Mouse (Mus musculus) intestine, embryonic 15.5 days (tissue): ENCODE measurements at regions not wholly inside any gene's neighbourhood (a gene's known extent, or its start where the extent isn't known, plus 50 kb on each side); places are given as distances from the start of the nearest gene placed in this dataset.
A peak's percentile ranks its signal among the peaks of the same experiment; 100 is the strongest.

Experiments used
- ATAC-seq: fragments of 200-750 bp; cut with Nextera tagmentation; 2 replicates; pipeline ENCODE4 v1.8.0; 2017; ENCODE audit warnings: moderate TSS enrichment, moderate library complexity
- H3K27ac ChIP-seq: fragments of 300-500 bp; sonication (generic); 2 replicates; pipeline ENCODE4 v1.5.1; 2015; ENCODE audit warnings: mild to moderate bottlenecking, inconsistent platforms
- H3K27me3 ChIP-seq: fragments of 300-500 bp; sonication (generic); replicated peaks from 2 replicates; pipeline ENCODE4 v1.6.1; 2015; ENCODE audit warnings: inconsistent platforms
- H3K36me3 ChIP-seq: fragments of 300-500 bp; sonication (generic); 2 replicates; pipeline ENCODE4 v1.6.1; 2015; ENCODE audit warnings: inconsistent platforms
- H3K4me1 ChIP-seq: fragments of 300-500 bp; sonication (generic); replicated peaks from 2 replicates; pipeline ENCODE4 v1.6.1; 2015; ENCODE audit warnings: inconsistent platforms
- H3K4me2 ChIP-seq: fragments of 300-500 bp; sonication (generic); replicated peaks from 2 replicates; pipeline ENCODE4 v1.6.1; 2015; ENCODE audit warnings: mild to moderate bottlenecking, inconsistent platforms
- H3K4me3 ChIP-seq: fragments of 300-500 bp; sonication (generic); replicated peaks from 2 replicates; pipeline ENCODE4 v1.5.1; 2015; ENCODE audit warnings: inconsistent platforms
- H3K9ac ChIP-seq: fragments of 300-500 bp; sonication (generic); 2 replicates; pipeline ENCODE4 v1.6.1; 2015; ENCODE audit warnings: inconsistent platforms
- H3K9me3 ChIP-seq: fragments of 300-500 bp; sonication (generic); 2 replicates; pipeline ENCODE4 v1.6.1; 2016; ENCODE audit warnings: inconsistent platforms
- WGBS: fragments of 180-500 bp; shearing (Covaris S2); methylation state at CpG from one replicate; pipeline ENCODE4 v1.1.7; 2015; 5-methylcytosine and 5-hydroxymethylcytosine counted together

GRCm38 (mm10) chr11:63294476-63294875 lies 165.7 kb downstream of the Pmp22 start:
- H3K9ac ChIP-seq, result no peak overlapping the region
- H3K27me3 ChIP-seq, result no peaks in the 10 kb centered on the region
- no peaks in the 10 kb centered on the region for H3K36me3 ChIP-seq
- H3K4me2 ChIP-seq, result no peak overlapping the region
- H3K9me3 ChIP-seq, result no peaks in the 10 kb centered on the region
- no peaks in the 10 kb centered on the region for H3K4me1 ChIP-seq
- no peak overlapping the region for H3K27ac ChIP-seq
- ATAC-seq, result no peak
- 87% methylated on average over 3 of the region's 3 CpGs for WGBS
- H3K4me3 ChIP-seq, result no peak overlapping the region

GRCm38 (mm10) chr11:63296476-63296875 lies 167.7 kb downstream of the Pmp22 start:
- Histone ChIP-seq H3K9me3 (no peaks in the 10 kb centered on the region), H3K9ac (no peak overlapping the region), H3K4me3 (no peak overlapping the region), H3K36me3 (no peaks in the 10 kb centered on the region), H3K4me1 (no peaks in the 10 kb centered on the region), H3K4me2 (no peak overlapping the region), H3K27me3 (no peaks in the 10 kb centered on the region), H3K27ac (no peak overlapping the region)
- ATAC-seq, result no peak
- WGBS, result 81% methylated on average over 3 of the region's 3 CpGs

DNA sequence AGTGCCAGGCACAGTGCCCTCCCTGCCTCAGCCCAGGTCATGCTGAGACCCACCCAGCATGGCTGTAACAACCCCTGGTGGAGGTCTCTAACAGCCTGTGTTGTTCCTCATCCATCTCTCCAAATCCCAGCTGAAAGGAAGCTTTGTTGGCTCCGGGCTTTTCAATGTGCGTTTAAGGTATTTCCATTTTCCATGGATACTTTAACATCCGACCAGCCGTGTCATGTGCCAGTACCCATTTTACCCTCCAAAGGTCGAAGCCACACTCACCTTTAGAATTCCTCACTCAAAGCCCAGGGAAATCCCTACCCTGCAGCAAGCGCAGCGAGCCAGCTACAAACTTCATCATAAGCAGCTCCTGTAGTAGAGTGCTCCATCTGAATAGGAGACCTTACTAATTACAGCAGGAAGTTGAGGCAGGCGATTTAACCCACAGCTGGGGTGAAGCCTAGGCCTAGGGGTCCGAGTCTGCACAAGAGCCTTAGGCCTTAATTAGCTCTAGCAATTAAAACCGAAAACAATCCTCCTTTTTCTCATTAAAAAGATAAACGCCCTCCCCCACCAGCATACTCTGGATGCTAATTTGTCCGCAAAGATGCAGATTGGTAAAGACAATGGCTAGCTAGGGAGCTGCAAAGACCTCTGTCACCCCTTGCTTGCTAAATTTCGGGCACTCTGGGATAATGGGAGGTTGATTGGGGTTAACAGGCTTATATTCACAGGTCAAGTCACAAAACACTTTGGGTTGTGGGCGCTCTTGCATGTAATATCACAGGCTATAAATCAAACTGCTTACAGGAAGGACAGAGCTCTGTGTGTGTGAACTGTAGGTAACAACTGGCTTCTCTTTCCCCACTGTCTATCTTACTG lies 171.2 kb downstream of the Pmp22 start:
- Histone ChIP-seq H3K27ac (no peak overlapping the region), H3K9me3 (no peaks in the 10 kb centered on the region), H3K4me1 (no peaks in the 10 kb centered on the region), H3K36me3 (no peaks in the 10 kb centered on the region), H3K27me3 (no peaks in the 10 kb centered on the region), H3K4me2 (no peak overlapping the region), H3K4me3 (no peak overlapping the region), H3K9ac (no peak overlapping the region)
- 63% methylated on average over 14 of the region's 14 CpGs for WGBS
- no peak for ATAC-seq

DNA sequence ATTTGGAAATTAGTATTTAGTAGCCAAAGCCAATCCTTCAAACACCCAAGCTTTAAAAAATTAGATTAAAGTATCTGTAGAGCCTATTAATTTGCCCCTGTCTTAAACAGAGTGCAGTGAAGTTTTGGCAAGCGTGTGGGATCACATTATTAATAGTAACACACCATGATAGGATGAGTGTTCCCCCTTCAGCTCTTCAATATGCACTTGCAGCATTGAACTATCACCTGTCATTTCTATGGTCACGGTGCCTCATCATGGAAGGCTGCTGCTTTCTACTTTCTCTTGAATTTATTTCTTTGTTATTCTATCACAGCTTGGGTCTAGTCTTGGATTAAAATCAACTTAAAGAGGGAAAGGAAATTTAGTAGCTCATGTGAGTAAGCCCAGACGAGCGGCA lies 196.4 kb downstream of the Pmp22 start:
- H3K9ac ChIP-seq, result no peak overlapping the region
- H3K27ac ChIP-seq, result no peak overlapping the region
- no peaks in the 10 kb centered on the region for H3K36me3 ChIP-seq
- H3K4me2 ChIP-seq, result no peak overlapping the region
- WGBS, result 73% methylated on average over 4 of the region's 4 CpGs
- no peak for ATAC-seq
- no peaks in the 10 kb centered on the region for H3K27me3 ChIP-seq
- no peaks in the 10 kb centered on the region for H3K4me1 ChIP-seq
- H3K9me3 ChIP-seq, result no peaks in the 10 kb centered on the region
- H3K4me3 ChIP-seq, result no peak overlapping the region

DNA sequence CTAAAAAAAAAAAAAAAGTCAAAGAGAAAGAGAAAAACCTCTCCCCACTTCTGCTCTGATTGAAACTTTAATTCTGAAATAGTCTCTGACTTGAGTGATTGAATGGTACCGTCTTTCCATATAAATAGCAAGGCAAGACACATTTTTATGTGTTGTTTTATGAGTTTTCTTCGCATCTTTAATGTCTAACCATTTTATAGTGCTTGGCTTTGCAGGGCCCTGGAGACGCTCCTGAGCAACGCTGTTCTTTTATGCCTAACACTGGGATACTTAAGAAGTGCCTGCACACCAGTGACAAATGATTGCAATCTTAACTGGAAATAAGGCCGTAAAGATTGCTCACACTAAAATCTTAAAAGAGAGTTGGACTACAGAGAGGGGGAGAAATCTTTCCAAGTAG lies 198.1 kb downstream of the Pmp22 start:
- no peak for ATAC-seq
- 55% methylated on average over 5 of the region's 5 CpGs for WGBS
- Histone ChIP-seq H3K27ac (no peak overlapping the region), H3K9ac (no peak overlapping the region), H3K4me2 (no peak overlapping the region), H3K27me3 (no peaks in the 10 kb centered on the region; the same call in 1 of the 2 replicates), H3K9me3 (no peaks in the 10 kb centered on the region), H3K4me3 (no peak overlapping the region), H3K4me1 (no peaks in the 10 kb centered on the region), H3K36me3 (no peaks in the 10 kb centered on the region)

DNA sequence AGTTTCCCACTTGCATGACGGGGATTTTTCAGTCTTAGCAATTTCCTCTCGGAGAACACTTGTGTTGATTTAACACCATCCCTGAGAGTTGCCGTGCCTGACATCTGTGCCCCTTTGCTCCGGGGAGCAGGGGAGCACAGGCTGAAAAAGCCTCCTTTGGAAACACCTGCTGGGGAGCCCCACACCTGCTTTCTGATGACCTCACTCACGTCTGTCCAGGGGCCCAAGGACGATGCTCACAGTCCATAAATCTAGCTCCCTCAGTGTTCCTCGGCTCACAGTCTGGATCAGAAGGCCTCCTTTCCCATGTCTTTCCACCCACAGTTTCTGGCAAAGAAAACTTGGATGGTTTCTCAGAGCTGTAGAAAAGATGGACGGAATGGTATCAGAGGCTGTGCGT lies 208.7 kb downstream of the Pmp22 start:
- 54% methylated on average over 9 of the region's 9 CpGs for WGBS
- Histone ChIP-seq H3K4me3 (no peak overlapping the region), H3K36me3 (no peaks in the 10 kb centered on the region), H3K4me2 (no peak overlapping the region), H3K4me1 (no peaks in the 10 kb centered on the region), H3K9ac (no peak overlapping the region), H3K27ac (no peak overlapping the region), H3K9me3 (no peaks in the 10 kb centered on the region), H3K27me3 (no peaks in the 10 kb centered on the region)
- no peak for ATAC-seq

DNA sequence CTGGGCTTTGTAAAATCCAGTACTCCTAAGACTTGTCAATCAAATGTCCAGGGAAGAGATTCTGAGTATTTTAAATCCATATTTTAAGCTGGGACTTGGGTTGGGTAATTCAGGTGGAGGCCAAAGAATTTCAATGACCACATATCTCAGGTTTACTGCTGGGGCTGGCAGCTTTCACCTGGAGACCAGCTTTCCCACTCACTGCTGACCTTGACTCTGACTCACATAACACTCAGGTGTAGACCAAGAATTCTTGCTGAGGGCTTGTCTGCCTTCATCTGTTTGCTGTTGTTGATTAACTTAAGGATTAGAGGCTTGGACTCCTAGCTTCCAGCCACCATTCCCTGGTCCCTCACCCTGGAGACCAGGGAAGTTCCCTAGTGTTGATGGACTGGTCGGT lies 209.5 kb downstream of the Pmp22 start:
- Histone ChIP-seq H3K9ac (no peak overlapping the region), H3K27ac (no peak overlapping the region), H3K27me3 (no peaks in the 10 kb centered on the region), H3K36me3 (no peaks in the 10 kb centered on the region), H3K9me3 (no peaks in the 10 kb centered on the region), H3K4me1 (no peaks in the 10 kb centered on the region), H3K4me3 (no peak overlapping the region), H3K4me2 (no peak overlapping the region)
- no peak for ATAC-seq
- WGBS, result 88% methylated on average over 1 of the region's 1 CpGs

DNA sequence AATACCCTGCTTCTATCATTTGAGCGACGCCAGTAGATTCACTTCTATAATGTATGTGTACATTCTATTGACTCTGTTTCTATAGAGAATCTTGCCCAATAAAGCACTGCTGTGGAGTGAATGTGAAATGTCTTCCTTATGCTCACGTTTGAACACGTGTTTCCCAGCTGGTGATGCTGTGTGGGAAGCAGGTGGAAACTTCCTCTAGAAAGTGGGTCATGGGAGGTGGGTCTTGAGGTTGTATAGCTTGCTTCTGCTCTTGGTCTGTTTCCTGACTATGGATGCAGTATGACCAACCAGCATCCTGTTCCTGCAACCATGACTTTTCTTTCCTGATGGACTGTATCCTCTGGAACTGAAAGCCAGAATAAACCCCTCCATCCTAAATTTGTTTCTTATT lies 216.9 kb downstream of the Pmp22 start:
- no peaks in the 10 kb centered on the region for H3K9me3 ChIP-seq
- H3K36me3 ChIP-seq, result no peaks in the 10 kb centered on the region
- H3K27ac ChIP-seq, result no peak overlapping the region
- no peak overlapping the region for H3K4me2 ChIP-seq
- ATAC-seq, result no peak
- H3K4me1 ChIP-seq, result 0 out of 2 replicates have a peak, but pooled peaks cover 4% of the 10 kb centered on the region
- no peaks in the 10 kb centered on the region for H3K27me3 ChIP-seq
- 85% methylated on average over 4 of the region's 4 CpGs for WGBS
- no peak overlapping the region for H3K4me3 ChIP-seq
- H3K9ac ChIP-seq, result no peak overlapping the region

DNA sequence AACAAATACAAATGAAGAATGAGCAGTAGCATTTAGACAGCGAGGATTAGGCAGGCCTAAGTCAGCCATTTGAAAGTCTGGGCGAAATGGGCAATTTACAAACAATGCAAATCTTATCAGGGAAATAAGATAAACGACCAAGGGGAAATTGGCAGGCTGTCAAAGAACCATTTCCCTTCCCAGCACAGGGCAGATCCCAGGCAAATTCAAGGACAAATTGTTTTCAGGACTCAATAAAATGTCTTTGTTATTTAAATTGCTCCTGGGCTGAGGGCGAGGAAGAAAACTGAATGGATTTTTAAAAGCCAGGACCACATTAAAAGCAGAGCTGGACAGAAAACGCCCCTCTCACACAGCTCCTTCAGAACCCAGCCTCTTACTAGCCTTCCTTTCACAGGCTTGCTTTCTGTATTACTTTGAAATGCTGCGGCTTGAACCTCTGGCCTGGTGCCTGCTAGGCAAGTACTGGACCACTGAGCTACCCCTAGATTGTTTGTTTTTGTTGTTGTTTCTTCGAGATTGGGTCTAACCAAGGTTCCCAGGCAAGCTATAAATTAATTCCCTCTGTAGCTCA lies 221.4 kb downstream of the Pmp22 start:
- no peak overlapping the region for H3K9ac ChIP-seq
- no peaks in the 10 kb centered on the region for H3K9me3 ChIP-seq
- 26% methylated on average over 7 of the region's 7 CpGs for WGBS
- no peak overlapping the region for H3K4me2 ChIP-seq
- H3K27ac ChIP-seq, result peak overlapping the region; percentile 44; the same call in 1 of the 2 replicates
- no peak for ATAC-seq
- no peaks in the 10 kb centered on the region for H3K36me3 ChIP-seq
- no peak overlapping the region for H3K4me3 ChIP-seq
- 0 out of 2 replicates have a peak, but pooled peaks cover 4% of the 10 kb centered on the region for H3K4me1 ChIP-seq
- H3K27me3 ChIP-seq, result no peaks in the 10 kb centered on the region

- no peak for ATAC-seq
- H3K4me3 ChIP-seq, result no peak overlapping the region
- H3K27me3 ChIP-seq, result no peaks in the 10 kb centered on the region
- H3K9ac ChIP-seq, result no peak overlapping the region
- no peaks in the 10 kb centered on the region for H3K36me3 ChIP-seq
- 88% methylated on average over 8 of the region's 8 CpGs for WGBS
- H3K9me3 ChIP-seq, result no peaks in the 10 kb centered on the region
- 0 out of 2 replicates have a peak, but pooled peaks cover 4% of the 10 kb centered on the region for H3K4me1 ChIP-seq
- no peak overlapping the region for H3K27ac ChIP-seq
- H3K4me2 ChIP-seq, result no peak overlapping the region
These were observed 223.2 kb downstream of the Pmp22 start for GRCm38 (mm10) chr11:63351999-63352398.

GRCm38 (mm10) chr11:63352990-63353389 lies 224.2 kb downstream of the Pmp22 start:
- no peak for ATAC-seq
- Histone ChIP-seq H3K4me2 (no peak overlapping the region), H3K4me1 (0 out of 2 replicates have a peak, but pooled peaks cover 4% of the 10 kb centered on the region), H3K9ac (no peak overlapping the region), H3K27ac (no peak overlapping the region), H3K27me3 (no peaks in the 10 kb centered on the region), H3K4me3 (no peak overlapping the region), H3K9me3 (no peaks in the 10 kb centered on the region), H3K36me3 (no peaks in the 10 kb centered on the region)
- 56% methylated on average over 3 of the region's 3 CpGs for WGBS

DNA sequence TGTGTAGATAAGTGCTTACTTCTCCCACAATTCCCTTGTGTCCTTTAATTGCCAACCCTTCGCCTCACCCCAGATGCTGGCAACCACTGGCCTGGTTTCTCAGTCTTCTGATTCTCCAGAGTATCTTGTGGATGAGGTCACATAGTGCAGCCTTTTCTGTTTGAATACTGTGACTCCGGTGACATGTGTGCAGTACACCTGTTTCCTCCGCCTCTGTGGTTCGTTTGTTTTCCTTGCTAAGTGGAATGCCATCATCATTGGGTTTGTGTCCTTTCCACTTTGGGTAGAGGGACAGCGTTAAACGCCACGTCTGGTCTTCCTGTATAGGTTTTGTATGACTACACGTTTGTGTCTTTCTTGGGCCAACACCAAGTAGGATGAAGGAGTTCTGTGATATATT lies 224.9 kb downstream of the Pmp22 start:
- 0 out of 2 replicates have a peak, but pooled peaks cover 4% of the 10 kb centered on the region for H3K4me1 ChIP-seq
- WGBS, result 84% methylated on average over 8 of the region's 8 CpGs
- H3K4me3 ChIP-seq, result no peak overlapping the region
- ATAC-seq, result no peak
- no peak overlapping the region for H3K27ac ChIP-seq
- no peaks in the 10 kb centered on the region for H3K36me3 ChIP-seq
- no peak overlapping the region for H3K4me2 ChIP-seq
- H3K9ac ChIP-seq, result no peak overlapping the region
- H3K9me3 ChIP-seq, result no peaks in the 10 kb centered on the region
- H3K27me3 ChIP-seq, result no peaks in the 10 kb centered on the region
